In genomic region chr17:56768941-56769340, GRCm38 (mm10) we compare ENCODE assay signal across 22 mouse cellular contexts. TPM values are rescaled to one million over a fixed set of nuclear protein-coding genes. Genes with fewer than 3 reads are reported as not detected.
DNase-seq lines count a peak whose midpoint lies in the region; TF ChIP-seq lines count a peak whose summit lies in the region.
"Had no signal": no experiment of that assay in that cellular context is flagged by ENCODE, and none has a peak within 500 bp of the region (broad histone marks: within the 10 kb centered on the region; RNA-seq: fewer than 3 reads in every experiment).

No protein-coding gene starts in this region.

- no peaks in the 10 kb centered on the region for H3K9me3 ChIP-seq in E14TG2a.4 (ENCODE audit: low read length)
- H3K9me3 ChIP-seq: G1E had no signal

- no peak overlapping the region for H3K27ac ChIP-seq in testis, adult 2 months (ENCODE audit: control insufficient read depth, insufficient read depth, low read depth, low read length)

- intact Hi-C loops in heart, postnatal 36 days (cut with DNase I): no loop called here

- peaks cover 1% of the 10 kb centered on the region for H3K36me3 ChIP-seq in testis, adult 2 months (ENCODE audit: control insufficient read depth, insufficient read depth, low read length)
- peaks cover 49% of the 10 kb centered on the region for H3K36me3 ChIP-seq in E14TG2a.4 (ENCODE audit: insufficient read depth, low read length)

- peak overlapping the region; percentile 66 for H3K4me3 ChIP-seq in testis, adult 2 months (ENCODE audit: control insufficient read depth, low read depth, low read length)
- peak overlapping the region; percentile 61; the same call in 1 of the 2 replicates for H3K4me3 ChIP-seq in E14TG2a.4 (replicated peaks; ENCODE audit: low read length)

- peak; percentile 8 for DNase-seq in cerebellum, adult 8-10 months
- no peak for DNase-seq in cerebellum, adult 9-11 months
- peak; percentile 90 for DNase-seq in heart, adult 11 months
- no peak for DNase-seq in heart, postnatal 36 days
- DNase-seq in testis, postnatal 14 days (ENCODE audit: low spot score): no peak
- no peak for DNase-seq in layer of hippocampus, adult 18-20 months (ENCODE audit: low spot score in 2 of 2)
- DNase-seq: adrenal gland, adult 2 months; adrenal gland, adult 8-10 months; adrenal gland, postnatal 10 days; adrenal gland, postnatal 14 days; adrenal gland, postnatal 25 days; adrenal gland, postnatal 36 days; B cell, adult 2 months; cerebellum, adult 11 months; cerebellum, adult 18-20 months had no signal

- peaks cover 8% of the 10 kb centered on the region for H3K4me1 ChIP-seq in testis, adult 2 months (ENCODE audit: control insufficient read depth, insufficient read depth, low read length)
- H3K4me1 ChIP-seq in E14TG2a.4 (replicated peaks; ENCODE audit: low read depth, low read length): peaks cover 69% of the 10 kb centered on the region

- TF ChIP-seq POLR2A in testis, adult 2 months (IDR thresholded peaks at IDR 0.05; ENCODE audit: control insufficient read depth, low read depth, low read length): no peak

- TF ChIP-seq CTCF in testis, adult 2 months (IDR thresholded peaks at IDR 0.05; ENCODE audit: control insufficient read depth, insufficient read depth, insufficient replicate concordance, low read depth, low read length): no peak
- no peak for TF ChIP-seq CTCF in E14TG2a.4 (conservative IDR thresholded peaks at IDR 0.05; ENCODE audit: low read length)

- no peaks in the 10 kb centered on the region for H3K27me3 ChIP-seq in testis, adult 2 months (ENCODE audit: control insufficient read depth, insufficient read depth, low read length)
- H3K27me3 ChIP-seq in E14TG2a.4 (ENCODE audit: insufficient read depth, low read length): no peaks in the 10 kb centered on the region
- H3K27me3 ChIP-seq: CH12.LX, Patski had no signal

RNA-seq across cellular contexts. Expression of gene Prr22, which starts 1.1 kb away (rescaled TPM):
- under 1 TPM in 1 of 2 experiments, not detected in 1; 0.58 TPM for total RNA-seq in heart, postnatal 36 days (2021)
- 158 and 194 TPM in 2 replicates for polyA plus RNA-seq in testis, adult 2 months (2012; rRNA removed)
- 1 to 10 TPM in 1 of 2 experiments, under 1 TPM in 1; 0.99 to 1.2 TPM for total RNA-seq in layer of hippocampus, adult 18-20 months (2021)

RNA-seq across cellular contexts. Expression of gene Dus3l, which starts 4.4 kb away (rescaled TPM):
- total RNA-seq in heart, postnatal 36 days (2021): 10 to 100 TPM; 18.8 to 20.3 TPM
- 29.7 and 31.3 TPM in 2 replicates for polyA plus RNA-seq in testis, adult 2 months (2012; rRNA removed)
- 10 to 100 TPM; 63.4 to 68.8 TPM for total RNA-seq in layer of hippocampus, adult 18-20 months (2021)

RNA-seq across cellular contexts. Expression of gene Nrtn, which starts 11.6 kb away (rescaled TPM):
- total RNA-seq in heart, postnatal 36 days (2021): 10 to 100 TPM; 27.5 to 29.4 TPM
- polyA plus RNA-seq in testis, adult 2 months (2012; rRNA removed): 7.8 and 9.2 TPM in 2 replicates
- 1 to 10 TPM; 1.6 to 3.4 TPM for total RNA-seq in layer of hippocampus, adult 18-20 months (2021)
- total RNA-seq: G1E had no signal
- polyA plus RNA-seq: activated CD4-positive, CD25-positive, alpha-beta regulatory T cell, adult 4 months; CD4-positive, CD25-positive, alpha-beta regulatory T cell, adult 4 months; G1E had no signal

RNA-seq across cellular contexts. Expression of gene Vmac, which starts 51.1 kb away (rescaled TPM):
- total RNA-seq in heart, postnatal 36 days (2021): 1 to 10 TPM; 3.1 to 4.9 TPM
- polyA plus RNA-seq in testis, adult 2 months (2012; rRNA removed): 9.2 and 12.4 TPM in 2 replicates
- total RNA-seq in layer of hippocampus, adult 18-20 months (2021): 10 to 100 TPM in 1 of 2 experiments, 1 to 10 TPM in 1; 9.6 to 10.2 TPM

RNA-seq across cellular contexts. Expression of gene Ndufa11, which starts 51.4 kb away (rescaled TPM):
- 100 to 1,000 TPM; 847 to 875 TPM for total RNA-seq in heart, postnatal 36 days (2021)
- polyA plus RNA-seq in testis, adult 2 months (2012; rRNA removed): 135 and 159 TPM in 2 replicates
- 100 to 1,000 TPM; 213 to 228 TPM for total RNA-seq in layer of hippocampus, adult 18-20 months (2021)

Comparison
In these comparisons a context has a peak if more than half of its experiments do, and no peak if none do; other contexts are left out.
1. DNase-seq: peak in cerebellum, adult 8-10 months (single experiment) and heart, adult 11 months (single experiment); none in cerebellum, adult 9-11 months (single experiment), heart, postnatal 36 days (0 of 2), testis, postnatal 14 days (single experiment) and layer of hippocampus, adult 18-20 months (0 of 2).
2. RNA of gene Nrtn, which starts 11.6 kb away (total RNA-seq): 27.5 to 29.4 TPM in heart, postnatal 36 days; 1.6 to 3.4 TPM in layer of hippocampus, adult 18-20 months; every median in the first group is over 4 times any median in the second.